Comparison of ENCODE assay signal across 11 mouse cellular contexts in genomic region chr9:121388273-121388931, GRCm38 (mm10).
DNase-seq lines count a peak whose midpoint lies in the region; ATAC-seq and TF ChIP-seq lines count a peak whose summit lies in the region.
"Had no signal": no experiment of that assay in that cellular context is flagged by ENCODE, and none has a peak within 500 bp of the region (broad histone marks: within the 10 kb centered on the region; RNA-seq: fewer than 3 reads in every experiment).

No protein-coding gene starts in this region.

- H3K9me3 ChIP-seq in heart, embryonic 12.5 days (replicated peaks), result 0 out of 2 replicates have a peak, but pooled peaks cover 4% of the 10 kb centered on the region
- H3K9me3 ChIP-seq in heart, embryonic 10.5 days, result no peaks in the 10 kb centered on the region
- H3K9me3 ChIP-seq in lung, embryonic 14.5 days (ENCODE audit: low read depth, low read length), result no peaks in the 10 kb centered on the region
- H3K9me3 ChIP-seq in forebrain, embryonic 16.5 days (ENCODE audit: control insufficient read depth, low read length), result no peaks in the 10 kb centered on the region
- no peaks in the 10 kb centered on the region for H3K9me3 ChIP-seq in intestine, embryonic 15.5 days
- H3K9me3 ChIP-seq: liver, embryonic 13.5 days had no signal

- ATAC-seq in heart, embryonic 12.5 days (ENCODE audit: insufficient number of reproducible peaks, low FRiP score), result no peak
- ATAC-seq in lung, embryonic 14.5 days (ENCODE audit: insufficient read depth), result no peak
- ATAC-seq in forebrain, embryonic 16.5 days, result no peak
- ATAC-seq in intestine, embryonic 15.5 days, result no peak

- H3K36me3 ChIP-seq in heart, embryonic 12.5 days, result peaks cover 21% of the 10 kb centered on the region
- H3K36me3 ChIP-seq in heart, embryonic 10.5 days, result 0 out of 2 replicates have a peak, but pooled peaks cover 5% of the 10 kb centered on the region
- H3K36me3 ChIP-seq in lung, embryonic 14.5 days (ENCODE audit: insufficient read depth), result no peaks in the 10 kb centered on the region
- no peaks in the 10 kb centered on the region for H3K36me3 ChIP-seq in forebrain, embryonic 16.5 days (ENCODE audit: control insufficient read depth, insufficient read depth)
- no peaks in the 10 kb centered on the region for H3K36me3 ChIP-seq in intestine, embryonic 15.5 days
- H3K36me3 ChIP-seq: liver, embryonic 13.5 days had no signal

- no peak overlapping the region for H3K9ac ChIP-seq in heart, embryonic 12.5 days
- H3K9ac ChIP-seq in lung, embryonic 14.5 days, result no peak overlapping the region; the same call in 1 of the 2 replicates
- H3K9ac ChIP-seq in forebrain, embryonic 16.5 days (replicated peaks; ENCODE audit: low read depth, low read length), result 0 out of 2 replicates have a peak overlapping the region, but pooled peaks have one; percentile 23
- no peak overlapping the region for H3K9ac ChIP-seq in intestine, embryonic 15.5 days
- H3K9ac ChIP-seq: liver, embryonic 13.5 days had no signal

- H3K27me3 ChIP-seq in heart, embryonic 12.5 days (replicated peaks), result no peaks in the 10 kb centered on the region
- H3K27me3 ChIP-seq in heart, embryonic 10.5 days (ENCODE audit: insufficient read depth, poor library complexity, severe bottlenecking), result no peaks in the 10 kb centered on the region
- no peaks in the 10 kb centered on the region for H3K27me3 ChIP-seq in lung, embryonic 14.5 days (ENCODE audit: insufficient read depth, low read length)
- H3K27me3 ChIP-seq in forebrain, embryonic 16.5 days (replicated peaks; ENCODE audit: control insufficient read depth, insufficient read depth, low read length), result no peaks in the 10 kb centered on the region
- no peaks in the 10 kb centered on the region for H3K27me3 ChIP-seq in intestine, embryonic 15.5 days (replicated peaks)
- H3K27me3 ChIP-seq: liver, embryonic 13.5 days had no signal

- WGBS in heart, embryonic 12.5 days, result 71% methylated on average over 13 of the region's 13 CpGs
- 67% methylated on average over 13 of the region's 13 CpGs for WGBS in heart, embryonic 10.5 days
- 49% methylated on average over 13 of the region's 13 CpGs for WGBS in lung, embryonic 14.5 days
- WGBS in forebrain, embryonic 16.5 days, result 66% methylated on average over 13 of the region's 13 CpGs
- WGBS in intestine, embryonic 15.5 days, result 71% methylated on average over 13 of the region's 13 CpGs

- H3K4me3 ChIP-seq in heart, embryonic 12.5 days, result no peak overlapping the region
- no peak overlapping the region for H3K4me3 ChIP-seq in heart, embryonic 10.5 days
- H3K4me3 ChIP-seq in lung, embryonic 14.5 days (ENCODE audit: low read depth, low read length), result no peak overlapping the region
- no peak overlapping the region for H3K4me3 ChIP-seq in forebrain, embryonic 16.5 days (replicated peaks; ENCODE audit: low read length)
- no peak overlapping the region for H3K4me3 ChIP-seq in intestine, embryonic 15.5 days (replicated peaks)
- H3K4me3 ChIP-seq: liver, embryonic 13.5 days had no signal

- 0 out of 2 replicates have a peak overlapping the region, but pooled peaks have one; percentile 31 for H3K27ac ChIP-seq in heart, embryonic 12.5 days (ENCODE audit: poor library complexity, severe bottlenecking)
- H3K27ac ChIP-seq in heart, embryonic 10.5 days, result no peak overlapping the region
- H3K27ac ChIP-seq in lung, embryonic 14.5 days (ENCODE audit: low read depth), result no peak overlapping the region
- H3K27ac ChIP-seq in forebrain, embryonic 16.5 days (ENCODE audit: low read length), result no peak overlapping the region
- no peak overlapping the region for H3K27ac ChIP-seq in intestine, embryonic 15.5 days
- H3K27ac ChIP-seq: liver, embryonic 13.5 days had no signal

- H3K4me2 ChIP-seq in heart, embryonic 12.5 days, result no peak overlapping the region
- no peak overlapping the region for H3K4me2 ChIP-seq in lung, embryonic 14.5 days
- H3K4me2 ChIP-seq in forebrain, embryonic 16.5 days (ENCODE audit: low read length), result no peak overlapping the region
- H3K4me2 ChIP-seq in intestine, embryonic 15.5 days (replicated peaks), result no peak overlapping the region
- H3K4me2 ChIP-seq: liver, embryonic 13.5 days had no signal

- DNase-seq in heart, embryonic 10.5 days (ENCODE audit: low spot score), result no peak
- peak; percentile 24 for DNase-seq in lung, embryonic 14.5 days
- no peak for DNase-seq in lung, postnatal 10 days
- peak; percentile 56 for DNase-seq in brain, adult 2 months (ENCODE audit: low read depth, low spot score)
- no peak for DNase-seq in urinary bladder, postnatal 14 days (ENCODE audit: low spot score)
- DNase-seq: kidney, adult 8-10 months; liver, embryonic 13.5 days; thymus, postnatal 14 days had no signal

- peaks cover 34% of the 10 kb centered on the region for H3K4me1 ChIP-seq in heart, embryonic 12.5 days (replicated peaks)
- H3K4me1 ChIP-seq in heart, embryonic 10.5 days, result peaks cover 32% of the 10 kb centered on the region
- peaks cover 10% of the 10 kb centered on the region; the same call in 1 of the 2 replicates for H3K4me1 ChIP-seq in lung, embryonic 14.5 days (ENCODE audit: insufficient read depth)
- H3K4me1 ChIP-seq in forebrain, embryonic 16.5 days (replicated peaks; ENCODE audit: control insufficient read depth, insufficient read depth, low read length), result peaks cover 38% of the 10 kb centered on the region
- H3K4me1 ChIP-seq in intestine, embryonic 15.5 days (replicated peaks), result peaks cover 10% of the 10 kb centered on the region

- no peak for TF ChIP-seq CTCF in lung, embryonic 14.5 days (IDR thresholded peaks at IDR 0.05; ENCODE audit: low read depth)

Comparison
In these comparisons a context has a peak if more than half of its experiments do, and no peak if none do; other contexts are left out.
1. DNase-seq: peak in lung, embryonic 14.5 days (single experiment) and brain, adult 2 months (single experiment); none in heart, embryonic 10.5 days (single experiment), lung, postnatal 10 days (single experiment) and urinary bladder, postnatal 14 days (single experiment).